Mouse (Mus musculus) cerebellum, adult 9-11 months (tissue): ENCODE results near the gene Olfr702.

Source experiments
- DNase-seq: peaks from one replicate; pipeline ENCODE4 v3.0.0; 2022

Gene Olfr702

GRCm38 (mm10) chr7:106833793-106834192 is at the start of gene Olfr702:
TSS of gene Olfr702 (minus strand) at chr7:106833893.
- DNase-seq = no peak

GRCm38 (mm10) chr7:106876791-106877190 is 43.1 kb upstream of the Olfr702 start, which contains the start of gene Olfr705:
TSS of gene Olfr705 (minus strand) at chr7:106876891.
- DNase-seq = no peak

GRCm38 (mm10) chr7:106862885-106863284 is 29.2 kb upstream of the Olfr702 start, which contains the start of gene Olfr704:
TSS of gene Olfr704 (plus strand) at chr7:106863185.
- DNase-seq = no peak

- DNase-seq = no peak
Measured at GRCm38 (mm10) chr7:106843060-106843459, 9.4 kb upstream of the Olfr702 start, which contains the start of gene Olfr703. TSS of gene Olfr703 (plus strand) at chr7:106843360.

- no peak for DNase-seq
Measured at GRCm38 (mm10) chr7:106818414-106818813, 15.3 kb downstream of the Olfr702 start.

GRCm38 (mm10) chr7:106815775-106816174 is 17.9 kb downstream of the Olfr702 start:
- DNase-seq = no peak

- DNase-seq = no peak
Measured at GRCm38 (mm10) chr7:106813829-106814228, 19.9 kb downstream of the Olfr702 start, which contains the start of gene Olfr701. TSS of gene Olfr701 (plus strand) at chr7:106814129.

- no peak for DNase-seq
Measured at GRCm38 (mm10) chr7:106808734-106809133, 25.0 kb downstream of the Olfr702 start, which contains the start of gene Olfr700. TSS of gene Olfr700 (minus strand) at chr7:106808834.

- DNase-seq = no peak
Measured at GRCm38 (mm10) chr7:106793098-106793497, 40.6 kb downstream of the Olfr702 start, which contains the start of gene Olfr699. TSS of gene Olfr699 (minus strand) at chr7:106793198.

- no peak for DNase-seq
Measured at GRCm38 (mm10) chr7:106788330-106788729, 45.4 kb downstream of the Olfr702 start.
